Comparison of ENCODE assay signal across 15 mouse cellular contexts in genomic region chr13:79035276-79035675, GRCm38 (mm10).
"Had no signal": no experiment of that assay in that cellular context is flagged by ENCODE, and none has a peak within 500 bp of the region (broad histone marks: within the 10 kb centered on the region; RNA-seq: fewer than 3 reads in every experiment).

No protein-coding gene starts in this region.

- H3K9ac ChIP-seq: neural tube, embryonic 15.5 days; stomach, embryonic 15.5 days had no signal

- H3K4me3 ChIP-seq: neural tube, embryonic 15.5 days; stomach, embryonic 15.5 days had no signal

- H3K4me2 ChIP-seq: neural tube, embryonic 15.5 days; stomach, embryonic 15.5 days had no signal

- DNase-seq: retina, postnatal 1 day; right cerebral cortex, adult 18-20 months; right cerebral cortex, postnatal 14 days; right cerebral cortex, postnatal 25 days; right cerebral cortex, postnatal 4 days; spleen, adult 18-20 months; thymus, adult 18-20 months; thymus, adult 2 months; thymus, postnatal 14 days; thymus, postnatal 25 days; thymus, postnatal 36 days; thymus, postnatal 4 days had no signal

- H3K27ac ChIP-seq: neural tube, embryonic 15.5 days; stomach, embryonic 15.5 days; stomach, postnatal 0 days had no signal

- H3K36me3 ChIP-seq: neural tube, embryonic 15.5 days; stomach, embryonic 15.5 days had no signal

- H3K9me3 ChIP-seq: neural tube, embryonic 15.5 days; stomach, embryonic 15.5 days had no signal

- H3K27me3 ChIP-seq: neural tube, embryonic 15.5 days; stomach, embryonic 15.5 days had no signal

- H3K4me1 ChIP-seq: neural tube, embryonic 15.5 days; stomach, embryonic 15.5 days had no signal
